Mouse (Mus musculus): ENCODE data around the gene Tbpl1. TPM values are rescaled to one million over a fixed set of nuclear protein-coding genes. Genes with fewer than 3 reads are reported as not detected.

Tbpl1 gene
- total and polyA plus RNA-seq, 2 experiments from 2014 or later, result 22.4 to 31.2 TPM

- Histone ChIP-seq H3K4me1 (ENCODE audit: control insufficient read depth, insufficient read depth) (peaks cover 4% of the 10 kb centered on the region; the same call in 1 of the 2 replicates), H3K4me2 (ENCODE audit: low read depth, low read length) (no peak overlapping the region), H3K27me3 (ENCODE audit: control insufficient read depth, insufficient read depth, low read length) (no peaks in the 10 kb centered on the region), H3K9me3 (replicated peaks; ENCODE audit: control insufficient read depth, low read length) (no peaks in the 10 kb centered on the region), H3K27ac (ENCODE audit: low read depth) (no peak overlapping the region), H3K36me3 (replicated peaks; ENCODE audit: control insufficient read depth, insufficient read depth, low read length) (no peaks in the 10 kb centered on the region), H3K4me3 (ENCODE audit: low read depth, low read length) (no peak overlapping the region), H3K9ac (replicated peaks; ENCODE audit: low read depth, low read length) (no peak overlapping the region)
- TF ChIP-seq CTCF (IDR thresholded peaks at IDR 0.05; ENCODE audit: low read depth) (no peak), EP300 (IDR thresholded peaks at IDR 0.05; ENCODE audit: low read depth) (no peak)
- no peak for DNase-seq (ENCODE audit: low spot score)
- ATAC-seq (ENCODE audit: insufficient read depth, low read depth), result no peak
- 85% methylated on average over 13 of the region's 13 CpGs for WGBS
Observed at GRCm38 (mm10) chr10:22668509-22668908, 63.2 kb downstream of the Tbpl1 start.

GRCm38 (mm10) chr10:22660286-22661000 lies 71.3 kb downstream of the Tbpl1 start:
- H3K9ac ChIP-seq (replicated peaks; ENCODE audit: low read depth, low read length), result no peak overlapping the region
- WGBS, result 82% methylated on average over 5 of the region's 5 CpGs

GRCm38 (mm10) chr10:22659386-22659725 lies 72.4 kb downstream of the Tbpl1 start:
- Histone ChIP-seq H3K36me3 (replicated peaks; ENCODE audit: control insufficient read depth, insufficient read depth, low read length) (no peaks in the 10 kb centered on the region), H3K27ac (ENCODE audit: low read depth) (no peak overlapping the region), H3K4me1 (ENCODE audit: control insufficient read depth, insufficient read depth) (no peaks in the 10 kb centered on the region), H3K4me2 (ENCODE audit: low read depth, low read length) (no peak overlapping the region), H3K27me3 (ENCODE audit: control insufficient read depth, insufficient read depth, low read length) (no peaks in the 10 kb centered on the region), H3K4me3 (ENCODE audit: low read depth, low read length) (no peak overlapping the region), H3K9ac (replicated peaks; ENCODE audit: low read depth, low read length) (no peak overlapping the region), H3K9me3 (replicated peaks; ENCODE audit: control insufficient read depth, low read length) (no peaks in the 10 kb centered on the region)
- ATAC-seq (ENCODE audit: insufficient read depth, low read depth) (no peak), DNase-seq (ENCODE audit: low spot score) (no peak)
- no peak for TF ChIP-seq CTCF (IDR thresholded peaks at IDR 0.05; ENCODE audit: low read depth)
- no peak for TF ChIP-seq EP300 (IDR thresholded peaks at IDR 0.05; ENCODE audit: low read depth)
- 88% methylated on average over 10 of the region's 10 CpGs for WGBS

More at GRCm38 (mm10) chr10:22660286-22661000, 71.3 kb downstream of the Tbpl1 start:
- Histone ChIP-seq H3K4me3 (ENCODE audit: low read depth, low read length) (no peak overlapping the region), H3K9me3 (replicated peaks; ENCODE audit: control insufficient read depth, low read length) (no peaks in the 10 kb centered on the region), H3K4me1 (ENCODE audit: control insufficient read depth, insufficient read depth) (no peaks in the 10 kb centered on the region), H3K27ac (ENCODE audit: low read depth) (no peak overlapping the region), H3K4me2 (ENCODE audit: low read depth, low read length) (no peak overlapping the region), H3K36me3 (replicated peaks; ENCODE audit: control insufficient read depth, insufficient read depth, low read length) (no peaks in the 10 kb centered on the region), H3K27me3 (ENCODE audit: control insufficient read depth, insufficient read depth, low read length) (no peaks in the 10 kb centered on the region)
- no peak for DNase-seq (ENCODE audit: low spot score)
- ATAC-seq (ENCODE audit: insufficient read depth, low read depth), result no peak
- TF ChIP-seq EP300 (IDR thresholded peaks at IDR 0.05; ENCODE audit: low read depth), result no peak
- TF ChIP-seq CTCF (IDR thresholded peaks at IDR 0.05; ENCODE audit: low read depth), result no peak

DNA sequence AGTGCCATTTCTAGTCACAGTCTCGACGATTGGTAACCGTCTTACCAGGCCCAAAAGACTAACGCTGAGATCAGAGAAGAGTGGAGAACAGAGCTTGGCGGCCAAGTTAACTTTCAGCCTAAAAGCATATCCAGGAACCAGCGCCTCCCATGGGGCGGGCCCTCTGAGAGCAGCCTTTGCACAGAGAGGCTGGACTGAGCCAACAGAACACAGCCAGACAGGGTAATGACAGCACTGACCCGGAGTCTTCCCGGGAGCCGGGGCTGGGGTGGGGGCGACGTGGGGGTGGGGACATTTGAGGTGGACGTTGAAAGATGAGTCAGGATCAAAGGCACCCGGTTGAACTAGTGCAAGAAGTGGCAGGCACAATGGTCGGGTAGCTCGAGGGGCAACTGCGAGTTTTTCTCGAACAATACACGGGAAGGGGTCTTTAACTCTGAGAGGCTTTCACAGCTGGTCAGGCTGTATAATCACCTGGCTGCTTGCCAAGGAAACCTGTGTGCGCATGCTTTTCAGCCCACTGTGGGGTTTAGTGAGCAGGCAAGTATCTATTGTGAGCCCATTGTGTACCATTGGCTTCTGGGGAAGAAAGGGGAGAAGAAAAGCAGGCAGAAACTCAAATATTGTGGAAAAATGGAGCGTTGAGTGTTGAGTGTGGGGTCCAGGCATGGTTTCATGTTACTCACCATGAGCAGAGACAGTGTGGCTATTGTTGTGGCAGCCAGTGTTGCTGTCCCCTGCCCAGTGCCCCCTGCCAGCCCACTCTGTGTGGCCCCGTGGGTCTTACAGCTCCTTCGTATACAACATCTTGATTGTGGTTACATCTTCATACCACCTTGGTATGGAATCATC lies 73.0 kb downstream of the Tbpl1 start:
- WGBS, result 32% methylated on average over 23 of the region's 23 CpGs
- Histone ChIP-seq H3K4me2 (ENCODE audit: low read depth, low read length) (peak overlapping the region; percentile 40), H3K27me3 (ENCODE audit: control insufficient read depth, insufficient read depth, low read length) (no peaks in the 10 kb centered on the region), H3K4me1 (ENCODE audit: control insufficient read depth, insufficient read depth) (no peaks in the 10 kb centered on the region), H3K36me3 (replicated peaks; ENCODE audit: control insufficient read depth, insufficient read depth, low read length) (no peaks in the 10 kb centered on the region), H3K4me3 (ENCODE audit: low read depth, low read length) (no peak overlapping the region), H3K9me3 (replicated peaks; ENCODE audit: control insufficient read depth, low read length) (no peaks in the 10 kb centered on the region), H3K9ac (replicated peaks; ENCODE audit: low read depth, low read length) (no peak overlapping the region), H3K27ac (ENCODE audit: low read depth) (no peak overlapping the region)
- DNase-seq (ENCODE audit: low spot score) (no peak), ATAC-seq (ENCODE audit: insufficient read depth, low read depth) (no peak; the same call in 1 of the 2 replicates)
- TF ChIP-seq EP300 (IDR thresholded peaks at IDR 0.05; ENCODE audit: low read depth) (no peak), CTCF (IDR thresholded peaks at IDR 0.05; ENCODE audit: low read depth) (no peak)

Small RNAs within 50 kb of the gene (microRNA-seq; reads per million reads assigned to microRNA genes)
- gene Mir7663, result not detected

Other genes with a start within 250 kb of the Tbpl1 start
- 4.4 and 6.2 TPM in 2 replicates for gene Slc2a12, start 86.9 kb downstream of the Tbpl1 start, total RNA-seq (2014; rRNA removed; ENCODE audit: low replicate concordance)
- 1.9 and 2.5 TPM in 2 replicates for gene Slc2a12, start 86.9 kb downstream of the Tbpl1 start, polyA plus RNA-seq (2015; fragmentation: Nextera tagmentation; extraction: Ambion mirVana)
- gene Tcf21, start 88.2 kb upstream of the Tbpl1 start, total RNA-seq (2014; rRNA removed; ENCODE audit: low replicate concordance), result 17.9 and 21.9 TPM in 2 replicates
- gene Tcf21, start 88.2 kb upstream of the Tbpl1 start, polyA plus RNA-seq (2015; fragmentation: Nextera tagmentation; extraction: Ambion mirVana), result 56.0 and 56.9 TPM in 2 replicates

Measured in heart, postnatal 0 days (tissue).